Mouse (Mus musculus) urinary bladder, postnatal 10 days (tissue): Measurements from ENCODE around the gene Sh3rf1.

Experiments
- DNase-seq: peaks from one replicate; pipeline ENCODE4 v3.0.0; 2022; ENCODE audit warnings: low spot score

The Sh3rf1 gene

DNA sequence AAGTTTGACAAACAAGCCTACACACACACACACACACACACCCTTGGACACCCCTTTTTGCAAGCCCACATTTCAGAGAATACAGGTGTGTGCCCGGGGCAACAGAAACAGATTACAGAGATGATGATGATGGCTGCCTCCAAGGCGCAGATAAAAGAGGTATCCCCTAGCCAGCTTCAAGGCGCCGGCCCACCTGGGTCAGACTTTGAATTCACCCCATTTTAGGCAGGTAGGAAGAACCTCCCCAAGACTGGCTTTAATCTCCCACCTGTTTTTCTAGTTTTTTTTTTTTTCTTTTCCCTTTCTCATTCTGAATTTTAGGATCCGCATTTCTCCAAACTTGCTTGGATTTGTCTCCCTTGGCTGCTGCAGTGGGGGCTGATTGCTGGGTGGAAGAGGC is 389 bp upstream of the Sh3rf1 start:
- DNase-seq, result no peak

DNA sequence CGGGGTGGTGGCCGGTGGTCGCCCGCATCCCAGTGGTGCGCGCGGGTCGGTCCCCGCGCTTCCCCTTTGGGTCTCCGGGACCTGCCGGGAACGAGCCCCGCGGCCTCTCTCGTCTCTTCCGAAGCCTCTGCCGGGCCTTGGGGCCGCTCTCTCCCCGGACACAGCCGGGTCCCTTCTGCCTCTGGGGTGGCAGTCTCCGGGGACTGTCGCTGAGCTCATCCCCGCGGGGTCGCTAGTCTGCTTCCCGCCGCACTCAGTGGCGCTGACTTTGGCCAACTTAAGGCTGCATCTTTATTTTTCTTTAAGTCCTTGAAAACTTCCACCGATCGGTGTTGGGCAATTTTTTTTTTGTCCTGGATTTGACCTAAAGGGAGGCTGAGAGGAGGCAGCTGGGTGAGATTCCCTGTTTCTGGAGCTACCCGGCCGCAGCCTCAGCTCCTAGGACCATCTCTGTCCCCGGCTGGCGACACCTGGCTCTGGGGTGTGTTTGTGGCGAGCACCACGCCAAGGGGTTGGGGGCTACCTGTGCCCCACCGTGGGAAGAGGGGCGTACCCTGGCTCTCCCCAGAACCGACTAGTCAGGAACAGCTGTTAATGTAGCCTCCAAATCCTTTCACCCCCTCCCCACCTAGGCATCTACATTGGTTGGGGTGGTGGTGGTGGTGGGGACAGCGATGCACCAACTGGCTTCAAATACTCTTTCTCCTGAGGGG is 864 bp downstream of the Sh3rf1 start:
- DNase-seq, result no peak

- DNase-seq, result no peak
These were observed 2.1 kb downstream of the Sh3rf1 start for GRCm38 (mm10) chr8:61225581-61226395.

DNA sequence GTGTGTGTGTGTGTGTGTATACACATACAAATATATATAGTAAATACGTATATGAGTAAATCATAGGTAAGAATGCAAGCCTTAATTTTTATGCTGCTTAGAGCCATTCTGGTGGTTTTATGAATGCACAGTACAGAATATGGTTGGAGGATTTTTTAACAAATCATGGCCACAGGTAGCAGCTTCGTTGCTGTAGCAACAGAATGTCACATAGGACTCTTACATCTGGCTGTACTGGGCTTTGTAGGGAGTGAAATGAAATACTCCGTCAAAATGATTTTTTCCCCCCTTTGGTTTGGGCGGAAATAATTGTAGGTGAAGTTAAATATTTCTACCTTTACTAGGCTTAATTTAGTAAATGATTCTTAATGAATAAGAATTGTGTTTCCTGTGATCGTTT is 3.0 kb downstream of the Sh3rf1 start:
- no peak for DNase-seq

GRCm38 (mm10) chr8:61228678-61229077 is 5.0 kb downstream of the Sh3rf1 start:
- no peak for DNase-seq

GRCm38 (mm10) chr8:61229511-61230195 is 6.0 kb downstream of the Sh3rf1 start:
- DNase-seq, result no peak

- DNase-seq, result no peak
These were observed 7.4 kb downstream of the Sh3rf1 start for GRCm38 (mm10) chr8:61230881-61231755.

DNA sequence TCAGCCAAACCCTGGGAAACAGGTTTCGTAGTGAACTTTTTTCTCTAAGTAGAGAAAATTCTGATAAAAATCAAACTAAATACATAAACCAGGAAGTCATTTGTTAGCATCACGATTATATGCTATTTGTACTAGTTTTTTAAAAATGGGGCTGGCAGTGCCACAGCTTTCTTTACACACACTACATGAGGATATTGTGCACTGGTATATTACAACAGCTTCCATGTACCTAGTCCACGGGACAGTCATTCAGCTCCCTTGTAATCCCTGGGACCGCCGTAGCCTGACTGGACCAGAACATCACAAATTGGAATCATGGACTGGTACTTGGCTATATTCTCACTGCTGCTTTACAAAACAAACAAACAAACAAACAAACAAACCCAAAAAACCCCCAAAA is 11.8 kb downstream of the Sh3rf1 start:
- no peak for DNase-seq

DNA sequence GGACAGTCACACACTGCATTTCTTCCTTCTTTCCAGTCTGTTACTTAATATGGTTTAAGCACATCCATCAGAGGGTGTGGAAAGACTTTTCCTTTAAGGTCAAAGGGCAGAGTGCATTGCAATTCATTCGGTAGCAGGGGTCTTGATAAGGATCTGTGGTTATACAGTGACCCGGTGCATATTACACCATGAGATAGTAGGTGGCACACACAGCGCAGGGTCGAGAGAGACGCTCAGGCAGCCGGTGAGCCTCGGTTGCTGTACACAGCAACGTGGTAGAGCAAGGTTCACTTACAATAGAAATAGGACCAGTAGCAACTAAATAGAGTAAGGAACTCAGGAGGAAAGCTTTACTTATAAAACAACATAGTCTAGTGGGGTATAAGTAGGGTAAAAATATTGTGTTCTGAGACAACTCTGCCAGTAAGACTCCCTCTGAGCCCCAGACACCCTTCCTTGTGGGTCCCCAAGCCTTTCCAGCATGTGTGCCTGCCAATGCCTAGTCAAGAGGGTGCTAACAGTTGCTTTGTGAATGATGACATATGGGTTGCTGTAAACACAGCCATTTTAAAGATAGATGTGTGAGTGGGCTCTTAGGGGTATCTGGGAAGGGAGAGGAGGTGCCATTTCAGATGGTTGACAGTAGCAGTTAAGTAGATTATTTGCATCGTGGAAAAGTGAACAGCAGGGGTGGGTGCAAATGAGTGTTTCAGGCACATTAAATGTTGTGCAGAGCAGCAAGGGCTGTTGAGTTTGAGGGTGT is 13.0 kb downstream of the Sh3rf1 start:
- no peak for DNase-seq

DNA sequence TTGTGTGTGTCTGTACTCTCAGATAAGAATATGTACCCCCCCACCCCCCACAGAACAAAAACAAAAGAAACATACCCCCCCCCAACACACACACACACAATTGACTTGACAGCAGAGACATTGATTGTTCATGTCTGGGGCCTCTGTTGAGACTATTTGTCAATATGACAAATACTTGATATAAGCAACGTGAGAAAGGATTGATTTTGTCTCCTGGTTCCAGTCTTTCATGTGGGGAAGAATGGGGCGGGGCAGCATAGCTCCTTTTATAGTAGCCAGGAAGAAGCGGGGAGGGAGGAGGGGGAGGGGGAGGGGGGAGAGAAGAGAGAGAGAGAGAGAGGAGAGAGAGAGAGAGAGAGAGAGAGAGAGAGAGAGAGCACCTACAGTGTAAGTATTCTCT is 15.9 kb downstream of the Sh3rf1 start:
- DNase-seq, result no peak

- DNase-seq, result no peak
These were observed 17.6 kb downstream of the Sh3rf1 start for GRCm38 (mm10) chr8:61241229-61241628.

DNA sequence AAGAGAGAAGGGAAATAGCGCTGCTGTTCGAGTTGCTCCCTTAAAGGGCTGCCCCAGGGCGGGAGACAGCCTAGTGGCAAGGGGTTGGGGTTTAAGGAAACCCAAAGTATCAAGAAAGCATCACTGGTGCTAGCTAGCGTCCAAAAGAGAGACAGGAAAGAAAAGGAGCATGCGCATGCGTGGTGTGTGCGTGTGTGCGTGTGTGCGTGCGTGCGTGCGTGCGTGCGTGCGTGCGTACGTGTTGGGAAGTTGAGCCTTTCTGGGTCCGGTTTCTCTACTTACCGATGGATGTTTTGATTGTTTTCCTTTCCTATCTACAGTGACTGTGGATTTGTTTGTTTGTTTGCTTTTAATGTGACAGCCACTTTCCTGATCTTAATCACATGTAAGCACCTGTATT is 19.2 kb downstream of the Sh3rf1 start:
- DNase-seq, result no peak

GRCm38 (mm10) chr8:61243491-61243890 is 19.8 kb downstream of the Sh3rf1 start:
- no peak for DNase-seq

GRCm38 (mm10) chr8:61244157-61244556 is 20.5 kb downstream of the Sh3rf1 start:
- DNase-seq, result no peak

- no peak for DNase-seq
These were observed 23.8 kb downstream of the Sh3rf1 start for GRCm38 (mm10) chr8:61247270-61248025.

GRCm38 (mm10) chr8:61249511-61249910 is 25.8 kb downstream of the Sh3rf1 start:
- no peak for DNase-seq

DNA sequence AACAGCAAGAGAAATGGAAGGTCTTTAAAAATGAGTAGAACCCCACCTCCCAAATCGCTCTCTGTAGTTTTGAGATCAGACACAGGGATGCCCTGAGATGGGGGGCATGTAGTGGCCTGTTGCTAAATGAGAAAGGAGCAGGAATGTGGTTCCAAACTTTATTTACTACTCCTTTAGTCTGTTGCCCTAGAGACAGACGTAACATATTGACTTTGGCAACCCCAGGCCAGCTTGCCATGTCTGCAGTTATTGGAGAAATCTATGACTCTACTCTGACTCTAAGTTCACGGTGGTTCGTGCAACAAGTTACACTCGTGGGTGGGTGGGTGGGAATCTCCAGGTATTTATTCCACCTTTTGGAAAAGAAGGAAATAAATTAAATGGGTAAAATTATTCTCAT is 30.5 kb downstream of the Sh3rf1 start:
- DNase-seq, result no peak

DNA sequence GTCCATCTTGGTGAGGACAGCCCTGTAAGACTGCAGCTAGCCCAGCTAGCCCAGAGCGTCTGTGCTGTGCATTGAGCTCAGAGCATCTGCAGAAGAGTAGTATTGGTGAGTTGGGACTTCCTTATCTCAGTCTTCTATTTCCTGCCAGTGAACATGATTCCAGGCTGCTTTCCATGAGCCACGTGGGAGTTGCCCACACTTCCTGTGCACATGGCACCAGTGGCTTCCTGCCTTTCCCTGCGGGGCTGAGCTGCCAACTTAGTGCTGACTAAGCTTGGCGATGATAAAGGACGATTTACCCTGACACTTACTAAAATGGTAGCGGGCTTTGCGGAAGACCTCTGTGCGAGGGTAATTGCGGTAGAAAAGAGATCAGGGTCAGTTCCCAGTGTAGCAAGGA is 35.2 kb downstream of the Sh3rf1 start:
- DNase-seq, result no peak

GRCm38 (mm10) chr8:61259526-61259925 is 35.9 kb downstream of the Sh3rf1 start:
- no peak for DNase-seq

DNA sequence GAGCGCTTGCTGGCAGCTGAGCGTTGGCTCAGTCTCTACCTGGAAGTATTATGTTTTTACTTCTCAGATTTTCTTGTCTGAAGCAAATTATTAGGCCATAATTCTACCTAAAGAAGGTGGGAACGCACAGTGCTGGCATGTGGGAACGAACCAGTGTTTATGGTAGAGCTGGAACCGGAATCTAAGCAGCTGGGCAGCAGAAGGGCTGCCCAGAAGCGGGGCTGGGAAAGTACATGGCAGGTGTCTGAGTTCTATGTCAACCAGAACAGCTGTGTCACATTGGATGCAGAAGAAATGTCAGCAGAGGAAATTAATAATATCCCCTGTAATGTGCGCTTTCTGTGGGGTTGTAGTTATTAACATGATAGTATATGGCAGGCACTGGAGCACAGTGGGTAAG is 36.9 kb downstream of the Sh3rf1 start:
- no peak for DNase-seq

- no peak for DNase-seq
These were observed 37.7 kb downstream of the Sh3rf1 start for GRCm38 (mm10) chr8:61261374-61261773.
